ENCODE assay signal across 34 mouse cellular contexts in genomic region chr11:82072984-82073383, GRCm38 (mm10). TPM values are rescaled to one million over a fixed set of nuclear protein-coding genes. Genes with fewer than 3 reads are reported as not detected.
DNase-seq lines count a peak whose midpoint lies in the region; ATAC-seq and TF ChIP-seq lines count a peak whose summit lies in the region.
"Had no signal": no experiment of that assay in that cellular context is flagged by ENCODE, and none has a peak within 500 bp of the region (broad histone marks: within the 10 kb centered on the region; RNA-seq: fewer than 3 reads in every experiment).

No protein-coding gene starts in this region.

- no peaks in the 10 kb centered on the region for H3K9me3 ChIP-seq in intestine, embryonic 14.5 days (ENCODE audit: control insufficient read depth, low read length)
- no peaks in the 10 kb centered on the region for H3K9me3 ChIP-seq in intestine, embryonic 16.5 days (ENCODE audit: control insufficient read depth, low read length)
- H3K9me3 ChIP-seq: embryonic facial prominence, embryonic 10.5 days; embryonic facial prominence, embryonic 13.5 days; forebrain, embryonic 12.5 days; forebrain, embryonic 15.5 days; heart, embryonic 12.5 days; heart, embryonic 15.5 days had no signal

- H3K27me3 ChIP-seq in intestine, embryonic 14.5 days (replicated peaks; ENCODE audit: control insufficient read depth, insufficient read depth, low read length): no peaks in the 10 kb centered on the region
- no peaks in the 10 kb centered on the region for H3K27me3 ChIP-seq in intestine, embryonic 16.5 days (replicated peaks; ENCODE audit: control insufficient read depth, insufficient read depth, low read length)
- H3K27me3 ChIP-seq: embryonic facial prominence, embryonic 13.5 days; forebrain, embryonic 12.5 days; forebrain, embryonic 15.5 days; heart, embryonic 12.5 days; heart, embryonic 15.5 days; Patski had no signal

- no peak for TF ChIP-seq POLR2A in bone marrow macrophage, adult 2 months (IDR thresholded peaks at IDR 0.05; ENCODE audit: borderline replicate concordance, low read depth, low read length)

- TF ChIP-seq CTCF in bone marrow macrophage, adult 2 months (IDR thresholded peaks at IDR 0.05; ENCODE audit: low read depth, low read length): no peak

- 70% methylated on average over 3 of the region's 3 CpGs for WGBS in intestine, embryonic 14.5 days
- 77% methylated on average over 3 of the region's 3 CpGs for WGBS in intestine, embryonic 16.5 days

- no peak for ATAC-seq in intestine, embryonic 14.5 days (replicated peaks; ENCODE audit: low FRiP score, low TSS enrichment, low read depth)
- ATAC-seq in intestine, embryonic 16.5 days: no peak
- peak; percentile 63 for ATAC-seq in megakaryocyte, adult 5-6 weeks (ENCODE audit: poor library complexity, severe bottlenecking)
- ATAC-seq: forebrain, embryonic 15.5 days; hindbrain, postnatal 0 days; inflammation-experienced regulatory T-cells, adult 6 months had no signal

- H3K4me2 ChIP-seq in intestine, embryonic 14.5 days (ENCODE audit: low read length): no peak overlapping the region
- H3K4me2 ChIP-seq in intestine, embryonic 16.5 days (ENCODE audit: low read depth, low read length): no peak overlapping the region
- H3K4me2 ChIP-seq: embryonic facial prominence, embryonic 13.5 days; forebrain, embryonic 12.5 days; forebrain, embryonic 15.5 days; heart, embryonic 12.5 days; heart, embryonic 15.5 days; hindbrain, embryonic 14.5 days had no signal

- no peaks in the 10 kb centered on the region for H3K4me1 ChIP-seq in intestine, embryonic 14.5 days (replicated peaks; ENCODE audit: control insufficient read depth, insufficient read depth, low read length)
- no peaks in the 10 kb centered on the region for H3K4me1 ChIP-seq in intestine, embryonic 16.5 days (ENCODE audit: control insufficient read depth, insufficient read depth, low read length)
- peaks cover 28% of the 10 kb centered on the region for H3K4me1 ChIP-seq in bone marrow macrophage, adult 2 months (ENCODE audit: control insufficient read depth, insufficient read depth, low read length)
- H3K4me1 ChIP-seq: embryonic facial prominence, embryonic 10.5 days; embryonic facial prominence, embryonic 13.5 days; forebrain, embryonic 12.5 days; forebrain, embryonic 15.5 days; heart, embryonic 12.5 days; heart, embryonic 15.5 days had no signal

- no peak overlapping the region for H3K4me3 ChIP-seq in intestine, embryonic 14.5 days (ENCODE audit: low read depth, low read length)
- no peak overlapping the region for H3K4me3 ChIP-seq in intestine, embryonic 16.5 days (ENCODE audit: low read length)
- H3K4me3 ChIP-seq in bone marrow macrophage, adult 2 months (ENCODE audit: insufficient read depth, low read length): no peak overlapping the region
- H3K4me3 ChIP-seq: embryonic facial prominence, embryonic 10.5 days; embryonic facial prominence, embryonic 13.5 days; erythroblast, embryonic 14.5 days; forebrain, embryonic 12.5 days; forebrain, embryonic 15.5 days; gastrocnemius, adult 2 months; heart, embryonic 12.5 days; heart, embryonic 15.5 days had no signal

- no peaks in the 10 kb centered on the region for H3K36me3 ChIP-seq in intestine, embryonic 14.5 days (ENCODE audit: control insufficient read depth, insufficient read depth, low read length)
- H3K36me3 ChIP-seq in intestine, embryonic 16.5 days (ENCODE audit: control insufficient read depth, insufficient read depth, low read length): no peaks in the 10 kb centered on the region
- H3K36me3 ChIP-seq: embryonic facial prominence, embryonic 10.5 days; embryonic facial prominence, embryonic 13.5 days; forebrain, embryonic 12.5 days; forebrain, embryonic 15.5 days; heart, embryonic 12.5 days; heart, embryonic 15.5 days had no signal

- no peak overlapping the region for H3K27ac ChIP-seq in intestine, embryonic 14.5 days (ENCODE audit: low read depth)
- H3K27ac ChIP-seq in intestine, embryonic 16.5 days (ENCODE audit: low read length): no peak overlapping the region
- peak overlapping the region; percentile 40 for H3K27ac ChIP-seq in bone marrow macrophage, adult 2 months (ENCODE audit: insufficient read depth, low read depth, low read length)
- H3K27ac ChIP-seq: embryonic facial prominence, embryonic 10.5 days; embryonic facial prominence, embryonic 13.5 days; forebrain, embryonic 12.5 days; forebrain, embryonic 15.5 days; gastrocnemius, adult 2 months; heart, embryonic 15.5 days; hindbrain, embryonic 14.5 days; hindbrain, postnatal 0 days had no signal

- H3K9ac ChIP-seq in intestine, embryonic 14.5 days (ENCODE audit: low read length): no peak overlapping the region
- H3K9ac ChIP-seq in intestine, embryonic 16.5 days (ENCODE audit: low read depth, low read length): no peak overlapping the region
- H3K9ac ChIP-seq: embryonic facial prominence, embryonic 13.5 days; forebrain, embryonic 12.5 days; forebrain, embryonic 15.5 days; heart, embryonic 12.5 days; heart, embryonic 15.5 days; hindbrain, embryonic 14.5 days had no signal

- peak; percentile 35 for DNase-seq in intestine, embryonic 14.5 days (ENCODE audit: low spot score)
- DNase-seq in 3T3-L1 (ENCODE audit: low read depth, low spot score): peak; percentile 50
- no peak for DNase-seq in spleen, postnatal 36 days (ENCODE audit: low spot score in 2 of 2)
- DNase-seq in ovary, postnatal 10 days (ENCODE audit: low spot score): no peak
- DNase-seq: adrenal gland, postnatal 10 days; adrenal gland, postnatal 36 days; cerebellum, adult 11-12 months; cerebellum, adult 8-10 months; cerebellum, postnatal 36 days; embryo, embryonic 11 days; gastrocnemius, adult 2 months; gastrocnemius, postnatal 36 days; heart, postnatal 14 days; heart, postnatal 4 days; kidney, adult 11 months had no signal

RNA-seq across cellular contexts. Expression of gene Ccl11, which starts 15.4 kb away (rescaled TPM):
- polyA plus RNA-seq in intestine, embryonic 14.5 days (2014; fragmentation: Nextera tagmentation; extraction: Ambion mirVana): 52.3 and 61.1 TPM in 2 replicates
- polyA plus RNA-seq in intestine, embryonic 16.5 days (2015; fragmentation: Nextera tagmentation; extraction: Ambion mirVana): 105 and 109 TPM in 2 replicates
- not detected in 2 replicates for polyA plus RNA-seq in bone marrow macrophage, adult 2 months (2012; ENCODE audit: insufficient read depth, insufficient read length, missing spikeins)
- not detected in 2 replicates for total RNA-seq in megakaryocyte, adult 5-6 weeks (2015)
- total RNA-seq in megakaryocyte, adult 5-6 weeks (2017): not detected in 2 replicates
- total RNA-seq: ES-E14 had no signal
- polyA plus RNA-seq: cortical plate, adult 2 months; embryonic facial prominence, embryonic 10.5 days; erythroblast, embryonic 14.5 days; forebrain, embryonic 12.5 days; forebrain, embryonic 15.5 days; hindbrain, embryonic 11.5 days; inflammation-experienced regulatory T-cells, adult 6 months; Patski had no signal

RNA-seq across cellular contexts. Expression of gene Ccl7, which starts 27.5 kb away (rescaled TPM):
- polyA plus RNA-seq in intestine, embryonic 14.5 days (2014; fragmentation: Nextera tagmentation; extraction: Ambion mirVana): 3.6 TPM in 2 replicates
- 3.0 and 3.1 TPM in 2 replicates for polyA plus RNA-seq in intestine, embryonic 16.5 days (2015; fragmentation: Nextera tagmentation; extraction: Ambion mirVana)
- polyA plus RNA-seq in bone marrow macrophage, adult 2 months (2012; ENCODE audit: insufficient read depth, insufficient read length, missing spikeins): 1.9 and 2.0 TPM in 2 replicates
- 0.74 TPM in 1 of 2 replicates, not detected in the other for total RNA-seq in megakaryocyte, adult 5-6 weeks (2015)
- not detected in 2 replicates for total RNA-seq in megakaryocyte, adult 5-6 weeks (2017)
- total RNA-seq: gastrocnemius, adult 2 months; gastrocnemius, postnatal 36 days had no signal
- polyA plus RNA-seq: embryonic facial prominence, embryonic 10.5 days; erythroblast, embryonic 14.5 days; hindbrain, embryonic 11.5 days; inflammation-experienced regulatory T-cells, adult 6 months had no signal

RNA-seq across cellular contexts. Expression of gene Ccl12, which starts 28.7 kb away (rescaled TPM):
- polyA plus RNA-seq in intestine, embryonic 14.5 days (2014; fragmentation: Nextera tagmentation; extraction: Ambion mirVana): 5.0 and 6.0 TPM in 2 replicates
- 1.4 and 2.7 TPM in 2 replicates for polyA plus RNA-seq in intestine, embryonic 16.5 days (2015; fragmentation: Nextera tagmentation; extraction: Ambion mirVana)
- polyA plus RNA-seq in bone marrow macrophage, adult 2 months (2012; ENCODE audit: insufficient read depth, insufficient read length, missing spikeins): 1.1 and 1.7 TPM in 2 replicates
- not detected in 2 replicates for total RNA-seq in megakaryocyte, adult 5-6 weeks (2015)
- not detected in 2 replicates for total RNA-seq in megakaryocyte, adult 5-6 weeks (2017)
- total RNA-seq: adrenal gland, adult 18-20 months; adrenal gland, postnatal 36 days; ES-E14; gastrocnemius, adult 2 months; gastrocnemius, postnatal 36 days had no signal
- polyA plus RNA-seq: erythroblast, embryonic 14.5 days; inflammation-experienced regulatory T-cells, adult 6 months; Patski had no signal

RNA-seq across cellular contexts. Expression of gene Gm17268, which starts 34.6 kb away (rescaled TPM):
- polyA plus RNA-seq in intestine, embryonic 14.5 days (2014; fragmentation: Nextera tagmentation; extraction: Ambion mirVana): not detected in 2 replicates
- polyA plus RNA-seq in intestine, embryonic 16.5 days (2015; fragmentation: Nextera tagmentation; extraction: Ambion mirVana): not detected in 2 replicates
- polyA plus RNA-seq in bone marrow macrophage, adult 2 months (2012; ENCODE audit: insufficient read depth, insufficient read length, missing spikeins): not detected in 2 replicates
- not detected in 2 replicates for total RNA-seq in megakaryocyte, adult 5-6 weeks (2015)
- total RNA-seq in megakaryocyte, adult 5-6 weeks (2017): not detected in 2 replicates
- total RNA-seq: adrenal gland, adult 18-20 months; adrenal gland, postnatal 10 days; adrenal gland, postnatal 36 days; ES-E14; gastrocnemius, adult 2 months; gastrocnemius, postnatal 36 days; heart, adult 18-20 months; heart, postnatal 14 days; heart, postnatal 4 days; hindbrain, postnatal 0 days had no signal
- polyA plus RNA-seq: cortical plate, adult 2 months; embryonic facial prominence, embryonic 10.5 days; embryonic facial prominence, embryonic 13.5 days; erythroblast, embryonic 14.5 days; forebrain, embryonic 12.5 days; forebrain, embryonic 15.5 days; heart, embryonic 12.5 days; heart, embryonic 15.5 days; hindbrain, embryonic 11.5 days; hindbrain, embryonic 14.5 days; hindbrain, postnatal 0 days; inflammation-experienced regulatory T-cells, adult 6 months; Patski had no signal

RNA-seq across cellular contexts. Expression of gene Ccl2, which starts 37.6 kb away (rescaled TPM):
- polyA plus RNA-seq in intestine, embryonic 14.5 days (2014; fragmentation: Nextera tagmentation; extraction: Ambion mirVana): 14.0 and 17.4 TPM in 2 replicates
- 6.7 and 8.3 TPM in 2 replicates for polyA plus RNA-seq in intestine, embryonic 16.5 days (2015; fragmentation: Nextera tagmentation; extraction: Ambion mirVana)
- polyA plus RNA-seq in bone marrow macrophage, adult 2 months (2012; ENCODE audit: insufficient read depth, insufficient read length, missing spikeins): 4.0 and 4.7 TPM in 2 replicates
- total RNA-seq in megakaryocyte, adult 5-6 weeks (2015): 45.4 and 58.9 TPM in 2 replicates
- 26.0 and 31.5 TPM in 2 replicates for total RNA-seq in megakaryocyte, adult 5-6 weeks (2017)
- total RNA-seq: gastrocnemius, postnatal 36 days; hindbrain, postnatal 0 days had no signal
- polyA plus RNA-seq: erythroblast, embryonic 14.5 days; inflammation-experienced regulatory T-cells, adult 6 months had no signal

Comparison
In these comparisons a context has a peak if more than half of its experiments do, and no peak if none do; other contexts are left out.
1. DNase-seq: peak in intestine, embryonic 14.5 days (single experiment) and 3T3-L1 (single experiment); none in spleen, postnatal 36 days (0 of 2) and ovary, postnatal 10 days (single experiment).
2. RNA of gene Ccl11, which starts 15.4 kb away (polyA plus RNA-seq): 105 to 109 TPM in intestine, embryonic 16.5 days and 52.3 to 61.1 TPM in intestine, embryonic 14.5 days; not detected in bone marrow macrophage, adult 2 months; every median in the first group is over 10 times any median in the second.